Comparison of ENCODE assay signal across 7 mouse cellular contexts in the genomic region with DNA sequence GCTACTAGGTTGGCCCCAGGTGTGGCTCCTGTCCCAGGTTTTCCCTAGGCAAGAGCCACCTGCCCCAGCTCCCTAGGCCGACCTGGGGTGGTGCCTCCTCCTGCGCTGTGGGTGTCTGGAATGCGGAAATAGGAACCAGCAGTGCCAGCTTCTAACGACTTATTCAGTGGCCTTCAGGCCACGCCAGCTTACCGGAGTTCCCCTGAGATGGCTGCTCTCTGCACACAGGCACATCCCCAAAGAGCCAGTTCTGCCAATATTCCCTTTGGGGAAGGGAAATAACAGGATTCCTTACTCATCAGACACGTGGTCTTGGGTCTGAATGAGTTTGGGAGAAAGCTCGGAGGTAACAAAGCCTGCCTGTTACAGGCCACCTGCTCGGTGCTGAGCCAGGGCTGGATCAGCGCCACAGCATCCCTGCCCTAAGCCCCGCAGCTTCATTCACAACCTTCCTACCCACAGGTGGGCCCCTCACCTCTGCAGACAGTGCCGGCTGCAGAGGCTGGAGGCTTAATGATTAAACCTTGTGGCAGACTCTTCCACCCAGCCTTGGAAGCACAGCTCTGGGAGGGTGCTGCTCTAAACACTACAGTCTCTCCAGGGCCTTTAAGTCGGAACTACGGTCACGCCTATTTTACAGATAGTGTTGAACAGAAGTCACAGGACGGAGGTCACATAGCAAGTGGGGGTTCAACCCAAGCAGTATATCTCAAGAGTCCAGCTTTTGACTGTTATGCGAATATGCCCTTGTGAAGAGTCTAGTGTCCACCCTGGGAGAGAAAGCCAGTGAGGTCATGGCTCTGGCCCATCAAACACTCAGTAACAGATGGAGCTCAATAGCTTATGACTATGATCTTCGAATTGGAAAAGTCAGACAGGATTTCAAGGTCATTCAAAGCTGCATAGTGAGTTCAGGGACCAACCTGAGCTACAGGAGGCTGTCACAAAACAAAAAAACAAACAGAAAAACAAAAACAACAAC. TPM values are rescaled to one million over a fixed set of nuclear protein-coding genes. Genes with fewer than 3 reads are reported as not detected.
DNase-seq lines count a peak whose midpoint lies in the region; ATAC-seq and TF ChIP-seq lines count a peak whose summit lies in the region.

No protein-coding gene starts in this region.

- no peaks in the 10 kb centered on the region for H3K36me3 ChIP-seq in intestine, embryonic 16.5 days (ENCODE audit: control insufficient read depth, insufficient read depth, low read length)
- H3K36me3 ChIP-seq in liver, embryonic 16.5 days (ENCODE audit: control insufficient read depth, insufficient read depth), result no peaks in the 10 kb centered on the region
- no peaks in the 10 kb centered on the region for H3K36me3 ChIP-seq in stomach, postnatal 0 days (ENCODE audit: control insufficient read depth, insufficient read depth, low read length)

- ATAC-seq in intestine, embryonic 16.5 days, result peak; percentile 95
- peak; percentile 75 for ATAC-seq in liver, embryonic 16.5 days (ENCODE audit: low read depth)
- peak; percentile 92 for ATAC-seq in stomach, postnatal 0 days (ENCODE audit: low FRiP score, low TSS enrichment)

- no peak for TF ChIP-seq CTCF in stomach, postnatal 0 days (IDR thresholded peaks at IDR 0.05; ENCODE audit: low read depth)

- H3K4me3 ChIP-seq in intestine, embryonic 16.5 days (ENCODE audit: low read length), result peak overlapping the region; percentile 47
- peak overlapping the region; percentile 10; the same call in 1 of the 2 replicates for H3K4me3 ChIP-seq in liver, embryonic 16.5 days (ENCODE audit: low read depth, low read length)
- no peak overlapping the region for H3K4me3 ChIP-seq in stomach, postnatal 0 days (ENCODE audit: low read depth, low read length)

- peak overlapping the region; percentile 66 for H3K9ac ChIP-seq in intestine, embryonic 16.5 days (ENCODE audit: low read depth, low read length)
- H3K9ac ChIP-seq in liver, embryonic 16.5 days (ENCODE audit: low read depth, low read length), result no peak overlapping the region; the same call in 1 of the 2 replicates
- H3K9ac ChIP-seq in stomach, postnatal 0 days (ENCODE audit: low read length), result peak overlapping the region; percentile 31; the same call in 1 of the 2 replicates

- no peak for TF ChIP-seq EP300 in stomach, postnatal 0 days (optimal IDR thresholded peaks at IDR 0.05)

- H3K9me3 ChIP-seq in intestine, embryonic 16.5 days (ENCODE audit: control insufficient read depth, low read length), result no peaks in the 10 kb centered on the region
- no peaks in the 10 kb centered on the region for H3K9me3 ChIP-seq in liver, embryonic 16.5 days (replicated peaks; ENCODE audit: control insufficient read depth, low read length)
- H3K9me3 ChIP-seq in stomach, postnatal 0 days (ENCODE audit: control insufficient read depth, low read length), result no peaks in the 10 kb centered on the region

- no peaks in the 10 kb centered on the region for H3K27me3 ChIP-seq in intestine, embryonic 16.5 days (replicated peaks; ENCODE audit: control insufficient read depth, insufficient read depth, low read length)
- no peaks in the 10 kb centered on the region for H3K27me3 ChIP-seq in liver, embryonic 16.5 days (ENCODE audit: control insufficient read depth, insufficient read depth, low read depth, low read length)
- H3K27me3 ChIP-seq in stomach, postnatal 0 days (ENCODE audit: control insufficient read depth, insufficient read depth, low read length), result no peaks in the 10 kb centered on the region

- DNase-seq in ZHBTc4 (ENCODE audit: low read depth, low spot score) (peak; percentile 68), MN1 (ENCODE audit: low spot score) (no peak)
- peak; percentile 61 to 63 for DNase-seq in cerebellum, postnatal 14 days
- DNase-seq in stomach, postnatal 0 days (ENCODE audit: low spot score), result peak; percentile 88
- no peak for DNase-seq in layer of hippocampus, postnatal 14 days (ENCODE audit: low spot score in 2 of 2)

- H3K27ac ChIP-seq in intestine, embryonic 16.5 days (ENCODE audit: low read length), result peak overlapping the region; percentile 97
- H3K27ac ChIP-seq in liver, embryonic 16.5 days (ENCODE audit: low read length), result peak overlapping the region; percentile 53
- peak overlapping the region; percentile 91 for H3K27ac ChIP-seq in stomach, postnatal 0 days (replicated peaks)

- 27% methylated on average over 18 of the region's 18 CpGs for WGBS in intestine, embryonic 16.5 days
- WGBS in liver, embryonic 16.5 days (ENCODE audit: insufficient replicate concordance), result 25% methylated on average over 18 of the region's 18 CpGs
- 26% methylated on average over 18 of the region's 18 CpGs for WGBS in stomach, postnatal 0 days

- peaks cover 62% of the 10 kb centered on the region for H3K4me1 ChIP-seq in intestine, embryonic 16.5 days (ENCODE audit: control insufficient read depth, insufficient read depth, low read length)
- peaks cover 45% of the 10 kb centered on the region for H3K4me1 ChIP-seq in liver, embryonic 16.5 days (ENCODE audit: control insufficient read depth, low read depth, low read length)
- no peaks in the 10 kb centered on the region; the same call in 1 of the 2 replicates for H3K4me1 ChIP-seq in stomach, postnatal 0 days (replicated peaks; ENCODE audit: control insufficient read depth, insufficient read depth)

- H3K4me2 ChIP-seq in intestine, embryonic 16.5 days (ENCODE audit: low read depth, low read length), result peak overlapping the region; percentile 76
- peak overlapping the region; percentile 44 for H3K4me2 ChIP-seq in liver, embryonic 16.5 days (ENCODE audit: low read depth, low read length)
- H3K4me2 ChIP-seq in stomach, postnatal 0 days (replicated peaks; ENCODE audit: low read depth), result peak overlapping the region; percentile 45

RNA-seq across cellular contexts. Expression of a gene that starts 12.8 kb away (rescaled TPM):
- 22.9 and 24.1 TPM in 2 replicates for polyA plus RNA-seq in intestine, embryonic 16.5 days (2015; fragmentation: Nextera tagmentation; extraction: Ambion mirVana)
- 2.4 and 2.6 TPM in 2 replicates for polyA plus RNA-seq in liver, embryonic 16.5 days (2015; fragmentation: Nextera tagmentation; extraction: Ambion mirVana)
- 9.7 TPM in 2 replicates for polyA plus RNA-seq in stomach, postnatal 0 days (2015; fragmentation: Nextera tagmentation; extraction: Ambion mirVana)
- total RNA-seq in layer of hippocampus, postnatal 14 days (2021), result 100 to 1,000 TPM; 166 to 185 TPM

Comparison
In these comparisons a context has a peak if more than half of its experiments do, and no peak if none do; other contexts are left out.
1. DNase-seq: peak in ZHBTc4 (single experiment), cerebellum, postnatal 14 days (2 of 2) and stomach, postnatal 0 days (single experiment); none in MN1 (single experiment) and layer of hippocampus, postnatal 14 days (0 of 2).
2. Peak in every context shown above with its lines, with median percentiles within 50 percentile points of each other: ATAC-seq, H3K27ac ChIP-seq and H3K4me2 ChIP-seq.